Mouse (Mus musculus) midbrain, embryonic 13.5 days (tissue): ENCODE results near the gene Chrm5. TPM values are rescaled to one million over a fixed set of nuclear protein-coding genes. Genes with fewer than 3 reads are reported as not detected.
A peak's percentile ranks its signal among the peaks of the same experiment; 100 is the strongest.

Source experiments
- ATAC-seq: fragments of 200-750 bp; cut with Nextera tagmentation; 2 replicates; pipeline ENCODE4 v1.8.0; 2017; ENCODE audit warnings: mild to moderate bottlenecking, moderate TSS enrichment, moderate library complexity
- H3K27ac ChIP-seq: fragments of 300-500 bp; sonication (generic); 2 replicates; pipeline ENCODE4 v1.5.1; 2015; ENCODE audit warnings: inconsistent platforms, mild to moderate bottlenecking, moderate library complexity
- H3K27me3 ChIP-seq: fragments of 300-500 bp; sonication (generic); 2 replicates; pipeline ENCODE4 v1.6.1; 2015; ENCODE audit warnings: mild to moderate bottlenecking, inconsistent platforms
- H3K36me3 ChIP-seq: fragments of 300-500 bp; sonication (generic); 2 replicates; pipeline ENCODE4 v1.6.1; 2015; ENCODE audit warnings: mild to moderate bottlenecking, inconsistent platforms
- H3K4me1 ChIP-seq: fragments of 300-500 bp; sonication (generic); replicated peaks from 2 replicates; pipeline ENCODE4 v1.6.1; 2015; ENCODE audit warnings: inconsistent platforms
- H3K4me2 ChIP-seq: fragments of 300-500 bp; sonication (generic); replicated peaks from 2 replicates; pipeline ENCODE4 v1.6.1; 2015; ENCODE audit warnings: moderate library complexity, mild to moderate bottlenecking, inconsistent platforms
- H3K4me3 ChIP-seq: fragments of 300-500 bp; sonication (generic); replicated peaks from 2 replicates; pipeline ENCODE4 v1.5.1; 2015; ENCODE audit warnings: mild to moderate bottlenecking, inconsistent platforms
- H3K9ac ChIP-seq: fragments of 300-500 bp; sonication (generic); replicated peaks from 2 replicates; pipeline ENCODE4 v1.6.1; 2015; ENCODE audit warnings: mild to moderate bottlenecking, inconsistent platforms
- H3K9me3 ChIP-seq: fragments of 300-500 bp; sonication (generic); 2 replicates; pipeline ENCODE4 v1.6.1; 2016; ENCODE audit warnings: mild to moderate bottlenecking, inconsistent platforms
- WGBS: fragments of 180-500 bp; shearing (Covaris S2); methylation state at CpG from one replicate; pipeline ENCODE4 v1.1.7; 2015; 5-methylcytosine and 5-hydroxymethylcytosine counted together
- polyA plus RNA-seq: library from polyadenylated mRNA; unstranded; fragments of >200 nt; fragmentation: Nextera tagmentation; extraction: Ambion mirVana; gene quantifications from 2 replicates; pipeline ENCODE4 v1.2.1, GENCODE M21; 2015

Chrm5 gene
- polyA plus RNA-seq = 0.21 and 0.26 TPM in 2 replicates

GRCm38 (mm10) chr2:112480669-112481068 lies at the start of gene Chrm5:
Gene Chrm5 (minus strand): TSS chr2:112480769.
- Histone ChIP-seq H3K36me3 (no peaks in the 10 kb centered on the region), H3K4me1 (no peaks in the 10 kb centered on the region), H3K27me3 (no peaks in the 10 kb centered on the region), H3K4me3 (no peak within 1 kb of the TSS), H3K9me3 (no peaks in the 10 kb centered on the region), H3K27ac (no peak within 1 kb of the TSS), H3K9ac (no peak within 1 kb of the TSS), H3K4me2 (no peak within 1 kb of the TSS)
- ATAC-seq = no peak
- WGBS = 96% methylated on average over 5 of the region's 5 CpGs

GRCm38 (mm10) chr2:112526933-112527332 lies 46.4 kb upstream of the Chrm5 start:
- no peak overlapping the region for H3K4me3 ChIP-seq
- WGBS = 84% methylated on average over 3 of the region's 3 CpGs
- H3K4me2 ChIP-seq = no peak overlapping the region
- H3K9me3 ChIP-seq = no peaks in the 10 kb centered on the region
- no peaks in the 10 kb centered on the region for H3K27me3 ChIP-seq
- no peak overlapping the region for H3K27ac ChIP-seq
- ATAC-seq = no peak
- H3K36me3 ChIP-seq = no peaks in the 10 kb centered on the region
- no peak overlapping the region for H3K9ac ChIP-seq
- no peaks in the 10 kb centered on the region for H3K4me1 ChIP-seq

DNA sequence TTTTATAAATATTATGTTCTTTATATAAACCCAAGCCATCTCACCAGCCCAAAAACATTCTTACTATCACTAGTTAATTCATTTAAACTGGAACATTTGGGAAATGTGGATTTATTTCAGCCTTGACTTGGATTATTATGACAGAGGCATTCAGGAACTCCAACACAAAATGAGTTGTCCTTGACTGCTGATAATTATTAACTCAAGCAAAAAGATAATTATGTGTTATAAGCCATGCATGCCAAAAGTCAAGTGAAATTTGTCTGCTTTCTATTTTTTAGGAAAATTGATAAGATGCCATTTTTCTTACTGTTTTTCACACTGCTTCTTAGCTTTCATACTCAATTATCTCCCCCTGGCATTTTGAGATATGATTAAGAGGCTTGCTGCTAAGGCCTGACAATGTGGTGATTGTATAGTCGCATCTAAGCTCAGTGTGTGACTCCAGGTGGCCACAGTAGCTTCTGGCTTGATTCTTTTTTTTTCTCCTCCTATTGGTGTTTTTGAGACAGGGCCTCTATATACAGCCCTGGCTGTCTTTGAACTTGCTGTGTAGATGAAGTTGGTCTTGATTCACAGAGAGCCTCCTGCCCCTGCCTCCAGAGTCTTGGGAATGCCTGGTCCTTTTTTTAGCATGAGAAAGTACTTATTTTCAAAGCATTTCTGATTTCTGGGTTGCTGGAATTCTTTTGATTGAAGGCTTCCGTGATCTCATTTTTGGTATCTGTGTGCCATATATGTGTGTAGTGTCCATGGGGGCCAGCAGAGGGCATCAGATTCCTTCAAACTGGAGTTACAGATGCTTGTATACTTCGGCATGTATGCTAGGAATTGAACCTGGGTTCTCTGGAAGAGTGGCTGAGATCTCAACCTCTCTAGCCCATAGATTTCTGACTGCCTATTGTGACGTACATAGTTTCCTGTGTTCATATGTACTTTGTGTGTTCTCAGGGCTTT lies 40.2 kb upstream of the Chrm5 start:
- Histone ChIP-seq H3K4me3 (no peak overlapping the region), H3K36me3 (no peaks in the 10 kb centered on the region), H3K27ac (no peak overlapping the region), H3K4me2 (no peak overlapping the region), H3K9ac (no peak overlapping the region), H3K4me1 (no peaks in the 10 kb centered on the region), H3K27me3 (no peaks in the 10 kb centered on the region), H3K9me3 (no peaks in the 10 kb centered on the region)
- 87% methylated on average over 4 of the region's 4 CpGs for WGBS
- ATAC-seq = no peak

DNA sequence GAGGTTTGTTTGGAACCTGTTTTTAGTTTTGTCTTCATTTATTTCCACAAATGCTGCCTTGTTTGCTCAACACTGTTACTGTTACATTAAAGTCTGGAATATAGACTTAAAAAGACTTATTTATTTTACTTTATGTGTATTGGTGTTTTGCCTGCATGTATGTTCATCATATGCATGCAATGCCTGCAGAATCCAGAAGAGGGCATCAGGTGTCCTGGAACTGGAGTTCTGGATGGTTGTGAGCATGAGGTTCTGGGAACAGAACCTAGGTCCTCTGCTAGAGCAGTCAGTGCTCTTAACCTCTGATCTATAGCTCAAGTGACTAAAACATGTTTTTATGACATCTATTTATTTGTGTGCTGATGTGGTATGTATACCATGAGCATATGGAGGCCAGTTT lies 38.0 kb upstream of the Chrm5 start:
- Histone ChIP-seq H3K27ac (no peak overlapping the region), H3K36me3 (no peaks in the 10 kb centered on the region), H3K9ac (no peak overlapping the region), H3K27me3 (no peaks in the 10 kb centered on the region), H3K4me3 (no peak overlapping the region), H3K4me1 (no peaks in the 10 kb centered on the region), H3K9me3 (no peaks in the 10 kb centered on the region), H3K4me2 (no peak overlapping the region)
- ATAC-seq = no peak

DNA sequence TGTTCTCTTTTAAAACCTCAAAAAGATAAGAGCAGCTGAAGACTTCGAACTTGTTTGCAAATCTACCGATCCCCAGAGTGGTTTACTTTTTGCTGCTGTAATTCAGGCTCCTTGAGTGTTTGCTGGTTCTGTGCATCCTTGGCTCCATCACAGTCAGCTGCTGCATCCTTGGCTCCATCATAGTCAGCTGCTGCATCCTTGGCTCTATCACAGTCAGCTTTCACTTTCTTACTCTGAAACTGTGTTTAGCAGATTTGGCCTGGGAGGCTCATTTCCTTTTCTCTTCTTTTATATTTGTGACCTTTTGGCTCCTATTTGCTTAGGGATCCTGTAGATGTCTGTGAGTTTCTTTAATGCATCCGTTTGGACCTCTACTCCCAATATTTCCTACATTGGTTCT lies 36.6 kb upstream of the Chrm5 start:
- Histone ChIP-seq H3K4me1 (no peaks in the 10 kb centered on the region), H3K4me2 (no peak overlapping the region), H3K4me3 (no peak overlapping the region), H3K27ac (no peak overlapping the region), H3K9ac (no peak overlapping the region), H3K27me3 (no peaks in the 10 kb centered on the region), H3K36me3 (no peaks in the 10 kb centered on the region), H3K9me3 (no peaks in the 10 kb centered on the region)
- no peak for ATAC-seq
- 90% methylated on average over 3 of the region's 3 CpGs for WGBS

- Histone ChIP-seq H3K27me3 (no peaks in the 10 kb centered on the region), H3K4me2 (no peak overlapping the region), H3K4me1 (no peaks in the 10 kb centered on the region), H3K4me3 (no peak overlapping the region), H3K9me3 (no peaks in the 10 kb centered on the region), H3K36me3 (no peaks in the 10 kb centered on the region), H3K9ac (no peak overlapping the region), H3K27ac (no peak overlapping the region)
- 65% methylated on average over 3 of the region's 3 CpGs for WGBS
- ATAC-seq = no peak
These were observed 36.2 kb upstream of the Chrm5 start for GRCm38 (mm10) chr2:112516728-112517127.

DNA sequence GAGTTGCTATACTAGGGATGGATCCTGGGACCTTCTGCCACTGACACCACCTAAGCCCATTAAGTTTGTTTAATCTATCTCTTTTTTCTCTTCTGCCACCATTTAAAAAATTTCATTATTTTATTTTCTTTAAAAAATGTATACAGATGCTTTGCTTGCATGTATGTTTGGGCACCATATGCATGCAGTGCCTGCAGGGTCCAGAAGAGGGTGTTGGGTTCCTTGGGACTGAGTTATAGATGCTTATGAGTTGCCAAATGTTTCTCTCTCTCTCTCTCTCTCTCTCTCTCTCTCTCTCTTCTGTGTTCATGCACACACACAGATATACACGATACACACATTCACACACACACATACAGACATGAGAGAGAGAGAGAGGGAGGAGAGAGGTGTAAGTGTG lies 32.5 kb upstream of the Chrm5 start:
- Histone ChIP-seq H3K36me3 (no peaks in the 10 kb centered on the region), H3K27me3 (no peaks in the 10 kb centered on the region), H3K9ac (no peak overlapping the region), H3K4me1 (no peaks in the 10 kb centered on the region), H3K4me3 (no peak overlapping the region), H3K9me3 (no peaks in the 10 kb centered on the region), H3K4me2 (no peak overlapping the region), H3K27ac (no peak overlapping the region)
- 100% methylated on average over 1 of the region's 1 CpGs for WGBS
- no peak for ATAC-seq

GRCm38 (mm10) chr2:112510140-112510539 lies 29.6 kb upstream of the Chrm5 start:
- H3K36me3 ChIP-seq = no peaks in the 10 kb centered on the region
- no peak overlapping the region for H3K4me2 ChIP-seq
- 89% methylated on average over 4 of the region's 4 CpGs for WGBS
- no peak for ATAC-seq
- no peak overlapping the region for H3K27ac ChIP-seq
- no peaks in the 10 kb centered on the region for H3K9me3 ChIP-seq
- H3K4me1 ChIP-seq = no peaks in the 10 kb centered on the region
- H3K9ac ChIP-seq = no peak overlapping the region
- no peak overlapping the region for H3K4me3 ChIP-seq
- no peaks in the 10 kb centered on the region for H3K27me3 ChIP-seq

DNA sequence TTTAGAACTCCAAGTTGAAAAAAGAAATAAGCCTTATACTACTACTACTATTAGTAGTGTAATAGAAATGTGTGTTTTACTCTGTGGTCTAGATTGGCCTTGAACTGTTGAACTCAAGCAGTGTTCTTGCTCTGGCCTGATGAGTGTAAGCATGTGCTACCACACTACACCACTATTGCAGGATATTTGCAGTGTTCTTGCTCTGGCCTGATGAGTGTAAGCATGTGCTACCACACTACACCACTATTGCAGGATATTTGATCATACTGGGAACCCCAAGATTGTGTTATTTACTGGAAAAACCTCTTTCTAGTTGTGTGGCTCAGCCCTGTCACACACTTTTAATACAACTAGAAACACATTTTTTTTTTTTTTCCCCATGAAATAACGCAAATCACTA lies 26.9 kb upstream of the Chrm5 start:
- no peaks in the 10 kb centered on the region for H3K9me3 ChIP-seq
- no peak overlapping the region for H3K4me2 ChIP-seq
- WGBS = 95% methylated on average over 1 of the region's 1 CpGs
- H3K4me3 ChIP-seq = no peak overlapping the region
- H3K36me3 ChIP-seq = no peaks in the 10 kb centered on the region
- no peak for ATAC-seq
- H3K27me3 ChIP-seq = no peaks in the 10 kb centered on the region
- no peak overlapping the region for H3K9ac ChIP-seq
- H3K4me1 ChIP-seq = no peaks in the 10 kb centered on the region
- no peak overlapping the region for H3K27ac ChIP-seq

DNA sequence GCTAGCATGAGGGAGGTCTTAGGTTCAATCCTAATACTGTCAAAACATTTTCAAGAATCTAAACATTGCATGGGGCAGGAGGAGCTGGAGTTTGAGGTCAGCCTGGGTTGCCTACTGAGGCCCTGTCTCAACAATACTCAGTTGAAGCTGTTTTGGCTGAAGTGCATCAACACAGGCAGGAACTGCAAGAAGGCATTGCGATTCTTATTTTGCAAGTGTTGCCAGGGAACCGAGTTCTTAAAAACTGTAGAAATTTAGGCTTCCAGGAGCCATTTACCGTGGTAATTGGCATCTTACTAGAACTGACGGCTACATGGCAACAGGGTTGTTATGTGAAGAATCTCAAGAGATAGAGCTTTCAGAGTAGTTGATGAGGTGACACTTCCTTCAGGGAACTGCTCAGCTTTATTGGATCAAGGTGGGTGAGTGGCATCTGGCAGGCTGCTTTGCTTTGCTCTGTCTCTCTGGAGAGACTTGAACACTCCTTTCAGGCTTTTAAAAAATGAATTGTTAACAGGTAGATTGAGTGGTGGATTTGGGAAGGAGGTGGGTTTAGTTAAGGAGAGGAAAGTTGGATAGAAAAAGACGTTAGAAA lies 26.4 kb upstream of the Chrm5 start:
- no peaks in the 10 kb centered on the region for H3K4me1 ChIP-seq

DNA sequence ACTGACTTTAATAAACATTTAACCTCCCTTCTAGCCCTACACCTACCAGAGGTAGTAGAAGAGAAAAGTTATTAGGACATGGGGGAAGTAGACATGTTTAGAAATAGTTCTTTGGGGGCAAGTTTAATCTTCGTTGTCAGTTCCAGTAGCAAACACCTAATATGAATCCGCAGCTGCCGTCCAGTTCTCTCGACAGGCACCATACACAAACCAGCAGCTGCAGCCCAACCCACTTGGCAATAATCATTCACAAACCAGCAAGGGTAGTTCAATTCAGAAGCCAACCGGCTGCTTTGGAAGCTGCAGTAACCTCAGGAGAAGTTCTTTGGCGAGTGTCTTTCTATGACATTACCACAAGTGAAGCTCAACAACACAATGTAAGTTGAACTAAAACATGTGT lies 23.4 kb upstream of the Chrm5 start:
- H3K4me2 ChIP-seq = no peak overlapping the region
- no peak overlapping the region for H3K4me3 ChIP-seq
- no peaks in the 10 kb centered on the region for H3K9me3 ChIP-seq
- no peak overlapping the region for H3K9ac ChIP-seq
- WGBS = 91% methylated on average over 6 of the region's 6 CpGs
- H3K27ac ChIP-seq = no peak overlapping the region
- H3K36me3 ChIP-seq = no peaks in the 10 kb centered on the region
- no peak for ATAC-seq
- H3K4me1 ChIP-seq = peaks cover 7% of the 10 kb centered on the region
- no peaks in the 10 kb centered on the region for H3K27me3 ChIP-seq

More for the DNA sequence above, 26.4 kb upstream of the Chrm5 start:
- no peak overlapping the region for H3K4me3 ChIP-seq
- no peaks in the 10 kb centered on the region for H3K36me3 ChIP-seq
- ATAC-seq = no peak
- no peak overlapping the region for H3K9ac ChIP-seq
- WGBS = 75% methylated on average over 5 of the region's 5 CpGs
- H3K4me2 ChIP-seq = no peak overlapping the region
- no peaks in the 10 kb centered on the region for H3K9me3 ChIP-seq
- H3K27me3 ChIP-seq = no peaks in the 10 kb centered on the region
- H3K27ac ChIP-seq = no peak overlapping the region

- Histone ChIP-seq H3K4me3 (no peak overlapping the region), H3K27me3 (no peaks in the 10 kb centered on the region), H3K27ac (no peak overlapping the region), H3K4me2 (no peak overlapping the region), H3K4me1 (peaks cover 7% of the 10 kb centered on the region), H3K9ac (no peak overlapping the region), H3K36me3 (no peaks in the 10 kb centered on the region), H3K9me3 (no peaks in the 10 kb centered on the region)
- peak; percentile 96 for ATAC-seq
- WGBS = 4% methylated on average over 6 of the region's 6 CpGs
These were observed 20.6 kb upstream of the Chrm5 start for GRCm38 (mm10) chr2:112501209-112501608.
